Mouse (Mus musculus) right cerebral cortex, postnatal 36 days (tissue): ENCODE results near the gene Grb10.

Experiments
- DNase-seq, 2 experiments: peaks; one replicate each; pipeline ENCODE4 v3.0.0; 2022; ENCODE audit warnings: low spot score in 2 of 2, mixed read lengths in 1 of 2

Grb10 gene

DNA sequence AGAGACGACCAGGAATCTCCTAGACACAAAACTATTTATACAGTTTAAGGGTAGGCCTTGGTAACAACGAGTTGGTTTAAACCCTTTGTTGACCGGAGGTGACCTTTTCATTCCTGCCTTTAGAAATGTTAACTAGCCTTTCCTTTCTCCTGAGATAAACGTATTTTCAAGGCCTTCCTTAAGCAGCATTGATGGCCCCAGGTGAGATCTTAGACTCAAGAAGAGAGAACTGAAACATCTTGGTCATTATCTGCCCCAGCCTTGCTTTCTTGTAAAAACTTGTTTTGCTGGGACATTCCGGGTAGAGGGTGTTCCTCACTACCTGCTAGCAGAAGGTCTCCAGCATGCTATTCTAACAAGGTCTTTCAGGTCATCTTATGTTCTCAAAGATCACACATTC, 133.5 kb downstream of the Grb10 start:
- no peak for DNase-seq

DNA sequence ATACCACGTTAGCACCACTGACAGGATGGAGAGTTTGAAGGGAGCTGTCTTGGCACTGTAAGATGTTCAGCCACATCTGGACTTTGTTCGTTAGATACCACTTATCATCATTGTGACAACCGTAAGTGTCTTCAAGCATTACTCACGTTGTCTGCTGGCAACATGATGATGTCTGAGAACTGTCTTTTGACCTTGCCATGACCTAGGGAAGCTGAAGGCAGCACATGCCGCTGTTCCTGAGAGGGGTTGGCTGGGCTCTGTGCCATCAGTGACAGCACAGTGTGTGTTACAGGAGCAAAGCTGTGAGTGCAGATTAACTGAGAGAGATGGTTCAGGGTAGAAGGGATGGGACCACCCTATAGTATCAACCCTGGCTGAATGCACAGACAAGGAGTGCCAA, 137.0 kb downstream of the Grb10 start:
- no peak for DNase-seq

DNA sequence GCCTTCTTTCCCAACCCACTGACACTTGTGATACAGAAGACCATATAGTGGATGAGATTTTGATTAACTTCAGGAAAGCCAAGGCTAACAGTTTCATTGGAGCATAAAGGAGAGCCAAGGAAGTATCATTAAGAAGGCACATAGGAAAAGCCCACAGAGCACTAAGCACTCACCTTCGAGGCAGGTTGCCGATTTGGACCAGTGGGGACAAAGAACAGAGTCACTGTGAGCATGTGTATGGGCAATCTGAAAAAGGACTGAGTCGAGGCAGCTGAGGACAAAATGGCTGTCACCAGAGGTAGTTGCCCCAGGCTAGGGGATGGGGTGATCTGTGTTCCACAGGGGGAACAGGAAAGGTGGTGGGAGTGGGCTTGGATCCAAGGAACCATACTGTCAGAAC, 140.0 kb downstream of the Grb10 start:
- DNase-seq: no peak

DNA sequence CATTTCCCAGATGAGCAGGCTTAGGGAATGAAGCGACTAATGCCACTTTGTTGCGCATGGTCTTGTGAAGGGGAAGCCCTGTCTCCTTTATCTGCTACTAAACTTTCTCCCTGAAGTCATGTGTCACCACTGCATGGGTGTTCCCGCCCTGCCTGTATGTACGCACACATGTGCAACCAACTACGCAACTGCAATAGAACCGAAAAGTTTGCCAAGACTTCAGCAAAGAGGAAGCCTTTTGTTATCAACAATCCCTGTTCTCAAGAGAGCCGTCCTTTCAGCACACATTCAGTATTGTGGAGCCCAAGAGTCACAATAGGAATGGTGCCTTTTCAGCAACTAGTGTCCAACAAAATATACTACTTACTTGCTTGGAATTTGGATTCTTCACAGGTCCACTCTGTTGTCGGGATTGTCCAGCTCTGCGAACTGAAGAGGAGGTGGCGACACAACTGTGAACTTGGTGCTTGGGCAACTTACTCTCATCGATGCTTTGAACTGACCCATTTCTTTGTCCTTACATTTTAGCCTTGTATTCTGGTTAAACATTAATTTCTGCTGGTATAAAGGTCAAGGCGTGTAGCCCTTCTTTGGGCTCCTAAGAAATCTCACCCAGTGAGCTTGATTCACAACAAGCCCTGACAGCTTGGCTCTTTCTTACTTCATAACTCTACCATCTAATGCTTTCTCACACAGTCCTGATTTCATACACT, 140.7 kb downstream of the Grb10 start, which contains the start of gene Ddc:
Gene Ddc, minus strand, starts transcription at position 500 of the 713 bp plus-strand sequence.
- no peak for DNase-seq

DNA sequence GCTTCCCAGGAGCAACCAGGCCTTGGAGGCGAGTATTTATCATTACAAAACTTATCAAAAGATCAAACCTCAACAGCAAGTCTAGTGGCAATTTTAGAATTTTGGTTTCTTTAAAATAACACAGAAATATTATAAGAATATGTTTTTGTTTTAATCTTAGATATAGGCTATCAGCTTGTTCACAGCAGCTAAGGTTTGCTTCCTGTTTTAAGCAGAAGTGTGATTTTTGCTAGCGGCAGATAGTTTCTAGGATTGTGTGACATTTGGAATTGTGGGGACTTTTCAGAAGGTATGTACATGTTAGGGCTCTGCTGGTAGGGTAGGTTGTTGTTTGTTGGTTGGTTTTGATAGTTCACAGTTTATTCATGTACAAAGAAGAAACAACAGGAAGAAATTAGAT, 143.0 kb downstream of the Grb10 start:
- no peak for DNase-seq

DNA sequence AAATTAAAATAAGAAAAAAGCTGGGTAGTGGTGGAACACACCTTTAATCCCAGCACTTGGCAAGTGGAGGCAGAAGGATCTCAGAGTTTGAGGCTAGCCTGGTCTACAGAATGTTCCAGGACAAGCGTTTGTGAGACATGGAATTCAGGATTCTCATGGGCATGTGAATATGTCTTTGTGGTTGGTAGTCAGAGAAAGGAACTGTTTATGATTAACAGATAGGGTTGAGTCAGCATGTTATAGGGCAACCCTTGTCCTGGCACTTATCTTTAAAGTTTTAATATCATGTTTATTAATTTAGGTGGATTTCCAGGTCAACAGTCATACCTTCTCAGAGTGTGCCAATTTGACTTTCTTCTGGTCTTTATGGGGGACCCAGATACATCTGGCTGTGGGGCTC, 144.7 kb downstream of the Grb10 start:
- no peak for DNase-seq

DNA sequence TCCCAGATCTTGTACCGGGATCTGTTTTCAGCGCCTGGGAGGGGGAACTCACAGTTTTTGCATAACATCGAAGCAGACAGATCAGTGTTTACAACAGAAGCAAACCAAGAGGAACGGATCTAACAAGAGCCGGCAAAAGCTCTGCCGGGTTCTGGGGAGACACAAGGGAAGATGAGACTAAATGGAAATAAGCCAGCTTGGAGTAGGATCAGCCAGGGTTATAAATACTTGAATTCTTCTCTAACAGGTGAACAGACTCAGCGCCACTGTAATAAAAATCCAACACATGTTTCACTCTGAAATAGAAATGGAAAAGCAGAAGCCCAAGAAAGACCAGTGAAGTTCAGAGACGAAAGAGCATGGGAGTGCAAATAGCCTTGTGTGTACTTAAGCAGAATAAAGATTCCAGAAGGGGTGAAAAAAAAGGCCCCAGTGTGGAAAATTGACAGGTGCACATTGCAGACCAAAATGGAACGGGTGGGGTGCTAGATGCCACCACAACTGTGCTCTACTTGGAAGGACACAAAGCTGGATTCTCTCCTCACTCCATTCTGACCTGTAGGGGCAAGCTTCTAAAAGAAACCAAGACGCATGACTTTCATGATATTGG, 145.4 kb downstream of the Grb10 start:
- DNase-seq: no peak

DNA sequence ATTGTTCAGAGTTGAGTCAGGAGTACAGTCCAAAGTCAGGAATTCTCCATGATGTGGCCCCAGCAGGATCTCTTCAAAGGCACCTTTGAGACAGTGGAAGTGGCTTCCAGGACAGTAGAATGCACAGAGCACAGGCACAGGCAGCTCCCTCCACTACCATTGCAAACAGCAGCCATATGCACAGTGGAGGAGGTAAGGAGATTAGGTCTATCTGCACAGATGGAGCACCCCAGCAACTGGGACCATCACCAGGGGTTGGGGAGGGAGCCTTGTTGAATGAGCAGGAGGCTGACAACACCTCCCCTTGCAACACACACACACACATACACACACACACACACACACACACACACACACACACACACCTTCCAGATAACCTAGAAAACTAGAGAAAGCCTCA, 146.7 kb downstream of the Grb10 start:
- DNase-seq: no peak

DNA sequence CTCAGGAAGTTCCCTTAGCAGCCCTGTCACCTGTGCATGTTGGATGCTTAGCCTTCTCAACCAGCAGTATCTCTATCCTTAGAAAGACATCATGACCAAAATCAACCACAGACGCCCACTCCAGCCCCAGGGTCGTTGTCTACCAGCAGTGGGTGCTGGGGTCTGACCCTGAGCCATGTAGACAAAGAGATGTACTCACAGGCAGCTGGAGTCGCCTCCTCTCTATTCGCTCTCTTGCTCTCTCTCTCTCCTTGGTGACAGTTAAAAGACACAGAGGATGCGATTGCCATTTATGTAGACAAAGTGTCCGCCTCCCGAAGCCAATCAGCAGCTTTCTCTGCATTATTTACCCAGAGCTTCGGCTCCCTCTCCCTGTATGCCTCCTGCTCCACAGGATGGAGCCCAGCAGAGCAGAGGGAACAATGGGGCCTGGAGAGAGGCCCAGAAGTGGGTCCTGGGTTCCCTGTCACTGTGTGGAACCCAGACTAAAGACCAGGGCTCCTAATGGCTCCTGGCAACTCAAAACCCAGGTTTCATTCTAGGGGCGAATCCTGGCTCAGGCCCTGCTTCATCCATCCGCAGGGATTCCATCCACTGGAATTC, 148.2 kb downstream of the Grb10 start:
- no peak for DNase-seq

DNA sequence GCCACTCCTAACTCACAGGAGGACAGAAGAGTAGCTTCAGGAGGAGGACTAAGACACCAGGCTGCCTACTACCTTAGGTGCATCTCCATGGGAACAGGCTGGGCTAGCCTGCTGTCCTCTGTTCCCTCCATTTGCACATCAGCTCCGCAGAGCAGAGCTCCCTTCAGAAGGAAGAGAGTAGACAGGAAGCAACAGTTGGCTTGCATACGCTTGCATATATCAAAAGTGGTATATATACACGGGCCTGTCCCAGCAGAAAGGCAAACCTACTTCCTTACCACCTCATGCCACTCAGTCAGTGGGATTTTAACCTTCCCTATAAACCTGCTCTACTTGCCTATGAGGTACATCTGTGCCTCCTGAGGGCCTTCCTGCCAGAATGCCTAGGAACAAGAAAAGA, 149.8 kb downstream of the Grb10 start:
- DNase-seq: no peak

DNA sequence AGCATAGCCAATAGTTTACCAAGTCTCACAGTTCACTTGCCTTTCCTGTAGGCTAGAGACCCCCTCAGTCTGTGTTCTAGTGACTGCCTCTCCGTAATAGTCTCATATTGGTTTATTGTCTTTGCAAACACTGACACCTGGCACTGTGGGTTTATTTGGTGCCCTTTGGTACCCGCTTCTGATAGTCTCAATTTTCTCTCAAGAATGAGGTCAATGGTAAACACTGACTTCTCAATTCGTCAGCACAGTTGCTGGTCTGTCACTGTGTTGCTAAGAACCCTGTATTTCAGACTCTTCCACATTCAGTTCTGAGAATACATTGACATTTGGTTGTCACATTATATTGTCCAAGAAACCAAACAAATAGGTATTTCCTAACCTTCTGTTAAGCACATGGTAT, 150.4 kb downstream of the Grb10 start:
- no peak for DNase-seq

DNA sequence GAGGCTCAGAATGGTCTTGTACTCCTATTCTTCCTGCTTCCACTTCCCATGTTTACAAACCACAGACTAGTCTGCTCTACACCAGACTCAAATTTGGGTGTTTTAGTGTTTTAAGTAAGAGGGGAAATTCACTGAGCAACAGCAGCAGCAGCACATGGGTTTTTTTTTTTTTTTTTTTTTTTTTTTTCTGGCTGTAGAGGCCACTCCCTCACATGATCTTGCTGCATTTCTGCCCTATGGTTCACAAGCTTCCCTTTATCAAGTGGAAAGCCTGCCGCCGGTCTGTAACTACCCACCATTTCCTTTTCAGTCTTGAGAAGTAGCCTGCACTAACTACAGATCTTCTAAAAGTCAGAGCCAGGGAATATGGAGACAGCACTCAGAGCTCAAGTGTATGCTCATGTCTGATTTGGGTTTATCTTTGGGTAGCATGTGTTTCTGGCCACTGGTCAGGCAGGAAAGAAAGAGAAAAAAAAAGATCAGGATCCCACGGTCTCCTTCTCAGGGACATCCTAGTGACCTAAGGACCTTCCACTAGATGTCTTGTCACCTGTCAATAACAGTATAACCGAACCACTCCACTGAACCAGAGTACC, 152.0 kb downstream of the Grb10 start:
- no peak for DNase-seq

DNA sequence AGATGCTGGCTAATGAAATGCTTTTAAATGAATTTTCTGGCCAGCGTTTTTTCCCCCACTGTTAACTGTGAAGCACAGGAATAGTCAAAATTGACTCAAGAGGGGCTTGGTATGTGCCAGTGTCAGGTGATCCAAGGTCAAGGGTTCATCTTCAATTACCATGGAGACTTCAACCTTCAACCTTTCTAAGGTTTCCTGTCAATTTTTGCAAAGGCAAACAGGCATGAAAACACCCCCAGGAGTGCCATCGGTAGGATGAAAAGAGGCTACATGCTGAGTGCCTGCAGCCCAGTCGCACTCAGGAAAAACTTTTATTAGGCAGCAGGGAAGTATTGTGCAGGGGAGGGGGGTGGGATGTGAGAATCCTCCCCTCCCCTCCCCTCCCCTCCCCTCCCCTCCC, 152.6 kb downstream of the Grb10 start:
- DNase-seq: no peak

DNA sequence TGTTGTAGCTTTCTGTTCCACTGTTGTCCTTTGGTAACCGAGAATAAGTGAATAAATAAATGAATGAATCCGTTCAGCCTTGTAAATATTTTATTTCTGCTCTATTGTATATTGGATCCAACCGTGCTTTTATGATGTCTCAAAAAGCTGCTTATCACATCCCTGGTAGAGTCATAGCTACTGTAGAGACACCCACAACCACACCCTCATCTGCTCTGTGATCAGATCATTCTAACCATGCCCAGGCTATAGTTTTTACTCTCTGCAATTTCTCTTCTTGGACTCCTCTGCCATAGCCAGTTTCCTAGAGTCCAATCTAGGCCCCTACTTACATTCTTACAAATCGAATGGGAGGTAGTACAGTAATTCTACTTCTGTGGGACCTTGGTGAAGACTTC, 153.2 kb downstream of the Grb10 start:
- DNase-seq: no peak

DNA sequence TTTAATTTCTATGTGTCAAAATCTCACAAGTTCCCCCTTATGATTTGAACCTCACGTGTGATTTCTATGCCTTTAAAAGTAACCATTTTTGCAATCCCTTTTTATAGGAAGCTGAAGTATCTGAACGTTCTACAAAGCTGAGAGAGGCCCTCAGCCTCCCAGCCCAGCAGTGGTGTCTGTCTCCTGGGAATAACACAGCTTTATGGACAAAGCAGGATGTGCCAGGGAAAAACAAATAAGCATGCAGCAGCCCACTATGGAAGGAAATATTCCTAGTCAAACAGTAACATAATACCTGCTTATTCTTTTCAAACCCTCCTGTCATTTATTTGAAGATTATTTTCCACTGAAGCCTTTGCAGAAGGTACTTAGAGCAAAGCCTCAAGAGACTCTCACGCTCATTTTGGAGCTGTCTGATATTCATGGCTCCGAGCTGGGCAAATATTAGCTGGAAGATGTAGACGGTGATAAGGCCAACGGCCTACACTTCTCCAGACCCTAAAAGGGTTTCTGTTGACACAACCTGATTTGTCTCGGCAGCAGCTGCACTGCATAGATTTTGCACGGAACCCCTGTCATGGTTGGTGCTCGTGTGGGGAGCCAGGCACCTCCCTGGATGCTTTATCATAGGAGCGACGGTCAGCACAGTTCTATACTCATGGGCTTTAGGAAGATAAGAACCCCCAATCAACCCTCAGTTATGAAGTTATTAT, 153.8 kb downstream of the Grb10 start:
- no peak for DNase-seq

DNA sequence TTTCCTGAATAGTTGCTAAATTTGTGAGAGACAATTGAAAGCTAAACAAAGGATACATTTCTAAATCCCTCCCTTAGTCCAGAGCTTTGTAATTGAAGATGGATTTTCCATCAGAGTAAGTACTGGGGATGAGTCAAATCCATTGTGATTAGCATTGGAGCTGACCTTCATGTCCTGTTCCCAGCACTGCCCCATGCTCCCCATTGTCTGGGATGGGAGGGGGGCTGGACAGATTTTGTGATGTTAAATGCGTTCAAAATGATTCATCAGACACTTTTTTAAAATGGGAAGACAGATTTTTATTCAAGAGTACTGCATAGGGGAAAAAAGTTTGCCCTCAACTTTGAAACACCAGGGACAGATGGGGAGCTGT, 156.7 kb downstream of the Grb10 start:
- DNase-seq: no peak

DNA sequence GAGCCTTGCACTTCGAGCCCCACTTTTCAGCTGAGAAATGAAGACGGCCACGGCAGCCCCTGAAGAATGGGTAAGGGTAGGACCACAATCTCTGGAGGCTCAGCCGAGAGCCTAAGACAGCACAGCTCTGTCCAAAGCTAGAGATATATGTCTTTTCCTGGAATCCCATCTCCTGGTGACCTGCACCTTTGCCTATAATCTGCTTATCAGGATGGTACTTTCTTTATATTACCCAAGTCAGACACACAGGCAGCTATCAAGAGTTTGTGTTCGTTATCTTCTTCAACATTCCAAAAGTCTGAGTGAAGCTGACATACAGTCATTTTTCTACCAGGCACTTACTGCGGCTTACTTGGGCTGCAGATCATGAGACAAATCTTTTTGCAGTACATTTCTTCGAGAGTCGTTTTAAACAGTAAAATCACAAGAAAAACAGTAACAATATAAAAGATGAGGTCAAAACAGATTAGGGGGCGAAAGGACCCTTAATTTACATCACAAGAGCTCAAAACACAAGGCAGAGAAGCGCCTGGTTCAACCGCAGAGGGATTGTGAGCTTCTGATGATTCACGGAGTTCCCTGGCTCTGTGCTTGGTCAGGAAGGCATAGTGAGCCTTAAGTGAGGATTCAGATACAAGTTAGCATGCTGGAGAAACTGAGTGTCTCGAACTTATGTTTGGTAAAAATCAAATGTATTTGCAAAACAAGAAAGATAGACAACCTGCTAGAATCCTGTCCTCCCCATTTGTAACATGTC, 157.3 kb downstream of the Grb10 start:
- no peak for DNase-seq
